Mouse (Mus musculus): Measurements from ENCODE around the gene Hmgn3. TPM values are rescaled to one million over a fixed set of nuclear protein-coding genes. Genes with fewer than 3 reads are reported as not detected.

Gene Hmgn3
- total RNA-seq, 2 experiments from 2014 or later = 7.0 to 8.1 TPM

- no peak for DNase-seq
Observed at GRCm38 (mm10) chr9:83100786-83101185, 45.7 kb downstream of the Hmgn3 start.

GRCm38 (mm10) chr9:83098652-83099307 is 47.7 kb downstream of the Hmgn3 start:
- no peak for DNase-seq

GRCm38 (mm10) chr9:83097816-83098215 is 48.7 kb downstream of the Hmgn3 start:
- DNase-seq = peak; percentile 34

GRCm38 (mm10) chr9:83094649-83095336 is 51.7 kb downstream of the Hmgn3 start:
- DNase-seq = no peak

- DNase-seq = no peak
Observed at GRCm38 (mm10) chr9:83083790-83084469, 62.6 kb downstream of the Hmgn3 start.

GRCm38 (mm10) chr9:83083091-83083490 is 63.4 kb downstream of the Hmgn3 start:
- no peak for DNase-seq

GRCm38 (mm10) chr9:83082296-83082695 is 64.2 kb downstream of the Hmgn3 start:
- no peak for DNase-seq

GRCm38 (mm10) chr9:83079724-83080123 is 66.8 kb downstream of the Hmgn3 start:
- no peak for DNase-seq

GRCm38 (mm10) chr9:83068246-83068645 is 78.2 kb downstream of the Hmgn3 start:
- no peak for DNase-seq

GRCm38 (mm10) chr9:83061289-83061688 is 85.2 kb downstream of the Hmgn3 start:
- no peak for DNase-seq

Other genes starting within 250 kb of the Hmgn3 start
- 10 to 100 TPM; 24.9 to 26.7 TPM for gene Phip, start 171.2 kb downstream of the Hmgn3 start, total RNA-seq (2021)